Mouse (Mus musculus) kidney, adult 2 months (tissue): Measurements from ENCODE around the gene Syne3.

Experiments
- CTCF ChIP-seq: fragments of 200-500 bp; conservative IDR thresholded peaks from 2 replicates; pipeline ENCODE4 v1.5.1; 2011; ENCODE audit warnings: low read depth, mild to moderate bottlenecking, control low read depth, low read length, moderate library complexity, mixed read lengths; ENCODE audit not compliant: insufficient read depth, insufficient read length
- POLR2A ChIP-seq: fragments of 200-500 bp; IDR thresholded peaks from one replicate; pipeline ENCODE4 v1.6.1; 2011; ENCODE audit warnings: low read depth, low read length, control low read depth

DNA sequence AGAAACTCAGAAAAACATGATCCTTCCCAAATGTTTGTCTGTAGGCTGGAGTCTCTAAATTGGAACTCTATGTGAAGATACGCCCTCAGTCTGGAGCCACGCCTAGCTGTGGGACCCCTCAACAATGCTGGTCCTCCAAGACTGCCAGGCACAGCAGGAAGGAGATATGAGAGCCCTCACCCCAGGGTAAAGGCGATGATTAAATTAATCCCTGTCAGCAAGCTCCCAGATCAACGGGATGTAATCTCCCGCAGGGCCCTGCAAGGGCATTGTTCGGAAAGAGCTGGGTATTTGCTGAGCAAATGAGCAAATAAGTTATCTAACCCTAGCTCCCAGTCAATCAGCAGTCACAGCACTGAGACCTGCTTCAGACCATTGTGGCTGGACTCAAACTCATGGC is 11.1 kb downstream of the Syne3 start:
- TF ChIP-seq CTCF (no peak), POLR2A (no peak)
